Mouse (Mus musculus) megakaryocyte, adult 5-6 weeks (primary cell): ENCODE data around the gene Gpc2. TPM values are rescaled to one million over a fixed set of nuclear protein-coding genes. Genes with fewer than 3 reads are reported as not detected.

Experiments
- ATAC-seq: 2 replicates; pipeline ENCODE4 v1.8.0; 2016; ENCODE audit warnings: mild to moderate bottlenecking, inconsistent platforms; ENCODE audit not compliant: poor library complexity, severe bottlenecking
- total RNA-seq, 2 experiments: library from RNA; stranded (forward) in 1 of 2; stranded (reverse) in 1 of 2; fragments of 153-499, 151-499 nt in 1 of 2; fragments of 221-1000, 200-1000 nt in 1 of 2; gene quantifications; 2 replicates each; pipeline versions ENCODE4 v1.2.3 to v1.2.4; 2015 to 2017

Gene Gpc2
- 0.25 and 1.3 TPM in 2 replicates for total RNA-seq (2015)
- 3.1 and 3.6 TPM in 2 replicates for total RNA-seq (2017)

GRCm38 (mm10) chr5:138279585-138280424 lies at the start of gene Gpc2, which contains the start of the genes Gm43720 and Stag3:
Gpc2 (minus strand) TSS chr5:138280005.
Gm43720 (minus strand) TSS chr5:138279958.
Stag3 (plus strand) TSS chr5:138280240.
- peak; percentile 95 for ATAC-seq

GRCm38 (mm10) chr5:138312795-138313194 lies 33.0 kb upstream of the Gpc2 start:
- ATAC-seq, result no peak

DNA sequence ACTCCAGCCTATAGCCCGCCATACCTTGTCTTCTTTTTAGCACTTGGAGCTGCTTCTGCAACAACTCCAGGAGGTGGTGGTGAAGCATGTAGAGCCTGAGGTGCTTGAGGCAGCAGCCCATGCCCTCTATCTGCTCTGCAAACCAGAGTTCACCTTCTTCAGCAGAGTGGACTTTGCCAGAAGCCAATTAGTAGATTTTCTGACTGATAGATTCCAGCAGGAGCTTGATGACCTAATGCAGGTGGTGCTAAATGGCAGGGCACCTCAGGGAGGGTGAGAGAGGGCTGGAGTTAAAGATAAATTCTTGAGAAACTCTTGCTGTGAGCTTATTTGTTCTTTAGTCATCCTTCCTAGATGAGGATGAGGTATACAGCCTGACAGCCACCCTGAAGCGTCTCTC lies 19.8 kb upstream of the Gpc2 start:
- no peak for ATAC-seq

DNA sequence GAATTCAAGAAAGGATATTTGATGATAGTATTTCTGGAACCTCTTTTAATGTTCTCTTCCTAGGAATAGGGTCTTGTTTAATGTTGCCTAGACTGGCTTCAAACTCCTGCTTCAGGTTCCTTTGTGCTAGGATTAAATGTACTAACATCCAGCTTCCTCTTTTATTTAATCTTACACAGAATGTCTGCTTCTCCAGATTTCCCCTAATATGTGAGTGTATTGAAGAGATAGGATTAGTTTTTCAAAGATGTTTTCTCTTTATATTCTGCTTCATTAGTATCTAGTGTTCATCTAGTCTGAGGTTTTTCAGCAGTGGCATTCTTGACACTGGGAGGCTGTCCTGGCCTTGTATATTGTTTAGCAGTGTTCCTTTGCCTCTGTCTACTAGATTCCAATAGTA lies 14.4 kb upstream of the Gpc2 start:
- ATAC-seq, result no peak

GRCm38 (mm10) chr5:138291638-138292037 lies 11.8 kb upstream of the Gpc2 start:
- ATAC-seq, result no peak

GRCm38 (mm10) chr5:138287861-138288260 lies 8.1 kb upstream of the Gpc2 start:
- ATAC-seq, result peak; percentile 49; the same call in 1 of the 2 replicates

- ATAC-seq, result no peak
Measured at GRCm38 (mm10) chr5:138283540-138283939, 3.7 kb upstream of the Gpc2 start.

- no peak for ATAC-seq
Measured at GRCm38 (mm10) chr5:138281798-138282197, 2.0 kb upstream of the Gpc2 start.

DNA sequence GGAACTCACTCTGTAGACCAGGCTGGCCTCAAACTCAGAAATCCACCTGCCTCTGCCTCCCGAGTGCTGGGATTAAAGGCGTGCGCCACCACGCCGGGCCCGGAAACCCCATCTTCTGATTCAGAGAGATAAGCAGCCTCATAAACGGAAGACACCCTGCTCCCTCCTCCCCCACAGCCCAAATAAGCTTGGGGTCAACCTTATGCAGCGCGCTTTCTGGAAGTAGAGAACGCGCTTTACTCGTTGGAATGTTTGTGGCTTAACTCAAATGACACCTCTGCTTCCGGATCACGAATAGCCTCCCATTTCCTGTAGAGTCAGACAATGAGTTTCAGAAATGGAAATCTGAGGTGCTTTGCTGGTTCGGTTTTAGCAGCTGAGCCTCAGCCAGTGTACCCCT lies 1.0 kb upstream of the Gpc2 start:
- no peak for ATAC-seq

DNA sequence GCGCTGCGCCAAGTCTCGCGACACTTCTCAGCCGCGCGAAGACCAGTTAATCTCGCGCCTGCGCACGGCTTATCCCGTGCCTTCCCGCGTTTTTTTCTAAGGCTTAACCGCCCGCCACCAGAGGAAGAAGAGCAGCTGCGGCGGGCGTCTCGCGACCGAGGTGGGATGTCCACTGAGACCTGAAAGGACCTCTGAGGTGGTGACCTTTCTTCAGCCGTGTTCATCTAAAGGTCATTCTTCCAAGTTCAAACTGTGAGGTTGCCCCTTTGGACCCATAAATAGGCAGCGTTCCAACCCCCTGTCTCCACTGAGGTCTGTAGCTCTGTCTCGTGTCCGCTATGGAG lies 592 bp upstream of the Gpc2 start:
- ATAC-seq, result no peak

DNA sequence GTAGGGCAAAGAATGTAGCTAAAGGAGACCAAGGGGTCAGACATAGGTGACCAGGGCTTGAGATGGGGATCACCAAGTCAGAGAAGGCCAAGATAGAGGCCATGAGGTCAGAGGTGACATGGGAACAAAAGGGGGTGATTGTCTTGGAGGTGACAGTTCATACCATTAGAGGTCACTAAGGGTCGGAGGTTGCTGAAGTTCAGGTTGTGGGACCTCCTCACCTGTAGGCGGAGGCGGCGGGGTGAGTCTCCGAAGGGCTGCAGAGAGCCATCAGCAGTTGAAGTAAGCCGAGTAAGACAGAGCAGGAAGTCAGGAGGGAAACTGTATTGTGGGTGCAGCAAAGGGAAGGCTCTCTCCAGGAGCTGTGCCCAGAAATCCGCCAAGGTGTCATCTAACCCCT lies 1.8 kb downstream of the Gpc2 start:
- no peak for ATAC-seq

- no peak for ATAC-seq
Measured at GRCm38 (mm10) chr5:138275216-138276050, 4.4 kb downstream of the Gpc2 start.

DNA sequence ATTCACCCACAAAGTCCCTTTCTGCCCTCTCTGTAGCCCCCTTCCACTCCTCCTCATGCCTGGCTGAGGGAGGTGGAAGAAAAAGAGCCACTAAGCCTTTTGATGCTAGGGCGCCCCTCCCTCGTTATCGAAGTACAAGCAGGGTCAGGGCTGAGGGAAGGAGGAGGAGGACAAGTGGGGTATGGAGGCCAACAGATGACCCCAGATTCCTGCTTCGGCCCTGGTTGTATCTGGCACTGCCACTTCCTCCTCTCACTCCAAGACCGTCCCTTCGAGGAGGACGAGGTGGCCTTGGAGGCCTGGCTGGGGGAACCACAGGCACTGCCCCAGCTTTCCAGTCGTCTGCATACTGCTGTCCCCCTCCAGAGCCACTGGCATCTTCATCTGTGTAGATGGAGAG lies 5.6 kb downstream of the Gpc2 start:
- no peak for ATAC-seq

GRCm38 (mm10) chr5:138272409-138272923 lies 7.3 kb downstream of the Gpc2 start, which contains the start of gene Gal3st4:
Gal3st4 (minus strand) TSS chr5:138272840.
- ATAC-seq, result no peak

DNA sequence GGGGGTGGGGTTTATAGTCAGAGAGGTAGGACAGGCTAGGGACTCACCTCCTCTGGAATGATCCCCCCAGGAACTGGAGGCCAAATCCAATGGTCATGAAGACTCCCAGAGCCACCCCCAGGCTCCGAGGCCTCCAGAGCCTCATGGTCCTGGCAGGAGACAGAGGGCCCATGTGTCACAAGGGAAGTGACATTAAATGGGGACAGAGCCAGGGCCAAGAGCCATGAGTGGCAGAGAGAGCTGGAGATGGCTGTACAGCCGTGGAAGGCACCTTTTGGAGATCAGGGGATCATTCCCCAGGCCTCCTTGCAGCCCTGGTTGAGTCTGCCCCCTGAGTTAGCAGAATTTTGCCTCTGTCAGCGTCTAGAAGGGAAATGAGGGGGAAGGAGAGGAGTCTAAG lies 8.6 kb downstream of the Gpc2 start:
- ATAC-seq, result no peak

DNA sequence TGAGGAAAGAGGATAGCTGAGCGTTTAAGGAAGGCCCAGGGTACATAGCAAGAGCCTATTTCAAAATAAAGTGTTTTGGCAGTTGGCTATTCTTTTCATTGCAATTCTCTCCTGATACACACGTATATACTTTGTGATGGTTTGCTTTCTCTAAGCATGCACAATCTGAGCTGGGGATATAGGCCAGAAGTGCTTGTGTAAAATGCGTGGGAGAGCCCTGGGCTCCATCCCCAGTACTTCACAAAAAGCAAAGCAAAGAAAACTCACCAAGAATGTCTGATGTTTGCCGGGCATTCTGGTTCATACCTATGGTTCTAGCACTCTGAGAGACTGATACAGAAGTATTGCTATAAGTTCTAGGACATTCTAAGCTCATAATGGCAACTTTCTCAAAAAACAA lies 10.8 kb downstream of the Gpc2 start:
- ATAC-seq, result no peak

DNA sequence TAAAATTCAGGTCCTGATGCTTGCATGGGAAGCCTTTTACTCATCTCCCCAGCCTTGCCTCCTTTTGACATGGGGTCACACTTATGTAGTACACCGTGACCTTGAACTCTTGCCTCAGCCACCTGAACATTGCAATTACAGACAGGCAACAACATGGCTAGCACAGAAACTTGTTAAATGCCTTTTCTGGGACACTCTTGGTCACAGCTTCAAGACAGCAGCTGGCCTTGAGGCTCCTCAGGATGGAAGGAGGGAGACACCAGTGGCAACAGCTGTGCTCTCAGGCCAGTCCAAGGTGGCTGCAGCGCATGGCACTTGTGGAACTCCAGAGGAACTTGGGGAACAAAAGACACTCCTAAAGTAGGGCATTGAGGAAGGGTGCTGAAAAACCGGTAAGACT lies 12.7 kb downstream of the Gpc2 start:
- no peak for ATAC-seq

DNA sequence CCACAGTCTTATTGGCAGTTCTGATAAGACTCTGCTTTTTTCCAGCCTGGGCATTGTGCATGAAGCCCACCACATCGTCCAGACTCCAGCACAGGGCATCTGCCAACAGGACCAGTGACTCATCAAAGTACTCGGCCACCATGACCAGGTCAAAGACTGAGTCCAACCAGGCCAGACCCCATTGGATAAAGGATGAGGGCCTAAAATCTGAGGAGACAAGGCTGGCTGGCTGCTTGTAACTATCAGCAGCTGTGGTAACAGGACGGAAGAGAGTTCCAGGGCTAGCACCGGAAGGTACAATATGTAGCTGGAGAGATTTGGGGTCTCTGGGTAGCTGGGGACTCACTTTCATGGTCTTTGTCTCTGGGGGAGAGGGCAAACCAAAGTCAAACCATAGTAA lies 14.1 kb downstream of the Gpc2 start:
- ATAC-seq, result no peak

- ATAC-seq, result peak; percentile 40
Measured at GRCm38 (mm10) chr5:138264207-138264578, 15.6 kb downstream of the Gpc2 start.

DNA sequence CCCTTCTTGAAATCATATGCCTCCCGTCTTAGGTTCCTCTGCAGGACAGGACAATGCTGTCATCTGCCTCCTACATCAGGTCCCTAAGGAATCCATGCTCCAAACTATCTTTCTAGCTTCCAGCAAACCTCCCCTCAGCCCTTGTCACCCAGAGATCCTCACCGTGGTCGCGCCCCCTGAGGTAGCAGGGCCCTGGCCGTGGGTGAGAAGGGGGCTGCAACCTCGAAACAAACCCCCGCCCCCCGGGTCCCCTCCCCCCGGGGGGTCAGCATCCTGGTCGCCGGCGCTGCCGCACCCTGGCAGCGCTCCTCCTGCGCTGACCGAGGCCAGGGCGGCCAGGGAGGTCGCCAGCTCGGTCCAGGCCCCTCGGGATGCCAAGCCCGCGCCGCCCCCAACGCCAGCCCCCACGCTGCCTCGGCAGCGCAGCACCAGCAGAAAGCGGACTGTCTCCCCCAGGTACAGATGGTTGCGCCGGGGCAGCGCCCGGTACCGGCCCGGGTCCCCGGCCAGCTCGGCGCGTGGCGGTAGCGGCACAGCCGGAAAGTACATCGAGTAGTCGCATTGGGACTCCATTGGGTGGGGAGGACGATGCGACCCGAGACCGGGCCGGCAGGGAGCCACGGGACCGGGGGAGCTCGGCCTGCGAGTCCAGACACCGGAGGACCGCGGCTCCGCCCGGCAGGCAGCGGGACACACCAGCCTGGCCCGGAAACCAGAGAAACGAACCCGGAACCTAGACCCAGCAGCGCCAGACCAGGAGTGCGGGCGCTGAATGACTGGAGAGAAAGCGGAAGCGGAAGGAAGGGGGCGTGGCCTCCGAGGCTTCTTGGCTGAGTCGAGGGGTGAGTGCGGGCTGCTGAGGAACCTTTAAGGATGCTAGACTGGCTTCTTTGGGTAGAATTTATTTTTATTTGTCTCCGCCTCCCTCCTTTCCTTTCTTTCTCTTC lies 16.3 kb downstream of the Gpc2 start, which contains the start of gene BC037034:
BC037034 (minus strand) TSS at position 774 of the 947 bp plus-strand sequence.
- peak; percentile 85 for ATAC-seq
